Mouse (Mus musculus) neural tube, embryonic 11.5 days (tissue): ENCODE measurements at regions not wholly inside any gene's neighbourhood (a gene's known extent, or its start where the extent isn't known, plus 50 kb on each side); places are given as distances from the start of the nearest gene placed in this dataset.
A peak's percentile ranks its signal among the peaks of the same experiment; 100 is the strongest.

ENCODE experiments used
- ATAC-seq: fragments of 200-750 bp; cut with Nextera tagmentation; 2 replicates; pipeline ENCODE4 v1.8.0; 2017; ENCODE audit warnings: moderate number of reproducible peaks, mild to moderate bottlenecking, moderate TSS enrichment, moderate library complexity; ENCODE audit not compliant: insufficient read depth, low FRiP score, low TSS enrichment
- DNase-seq: peaks from one replicate; pipeline ENCODE4 v3.0.0-alpha.2; 2015; ENCODE audit warnings: low spot score
- H3K27ac ChIP-seq: fragments of 300-500 bp; sonication (generic); 2 replicates; pipeline ENCODE4 v1.5.1; 2014; ENCODE audit warnings: low read depth, mild to moderate bottlenecking, low read length
- H3K27me3 ChIP-seq: fragments of 300-500 bp; sonication (generic); 2 replicates; pipeline ENCODE4 v1.6.1; 2014; ENCODE audit warnings: mild to moderate bottlenecking, low read length, mixed read lengths; ENCODE audit not compliant: control insufficient read depth, insufficient read depth
- H3K36me3 ChIP-seq: fragments of 300-500 bp; sonication (generic); 2 replicates; pipeline ENCODE4 v1.6.1; 2014; ENCODE audit warnings: mild to moderate bottlenecking, low read length, moderate library complexity, mixed read lengths; ENCODE audit not compliant: control insufficient read depth, insufficient read depth
- H3K4me1 ChIP-seq: fragments of 300-500 bp; sonication (generic); 2 replicates; pipeline ENCODE4 v1.6.1; 2014; ENCODE audit warnings: low read length, mixed read lengths; ENCODE audit not compliant: control insufficient read depth, insufficient read depth
- H3K4me2 ChIP-seq: fragments of 300-500 bp; sonication (generic); 2 replicates; pipeline ENCODE4 v1.6.1; 2014; ENCODE audit warnings: low read depth, mild to moderate bottlenecking, moderate library complexity
- H3K4me3 ChIP-seq: fragments of 300-500 bp; sonication (generic); 2 replicates; pipeline ENCODE4 v1.5.1; 2014; ENCODE audit warnings: low read depth, low read length
- H3K9ac ChIP-seq: fragments of 300-500 bp; sonication (generic); 2 replicates; pipeline ENCODE4 v1.6.1; 2014; ENCODE audit warnings: mild to moderate bottlenecking, low read length
- H3K9me3 ChIP-seq: fragments of 300-500 bp; sonication (generic); 2 replicates; pipeline ENCODE4 v1.6.1; 2016; ENCODE audit warnings: low read length; ENCODE audit not compliant: control insufficient read depth
- WGBS: fragments of 180-500 bp; shearing (Covaris S2); extraction: QIAGEN DNeasy Blood & Tissue Kit; methylation state at CpG from one replicate; pipeline ENCODE4 v1.1.7; 2014; 5-methylcytosine and 5-hydroxymethylcytosine counted together
- microRNA-seq: library from miRNA; unstranded; fragments of <30 nt; microRNA quantifications from one replicate; pipeline ENCODE4, GENCODE M21; 2016

DNA sequence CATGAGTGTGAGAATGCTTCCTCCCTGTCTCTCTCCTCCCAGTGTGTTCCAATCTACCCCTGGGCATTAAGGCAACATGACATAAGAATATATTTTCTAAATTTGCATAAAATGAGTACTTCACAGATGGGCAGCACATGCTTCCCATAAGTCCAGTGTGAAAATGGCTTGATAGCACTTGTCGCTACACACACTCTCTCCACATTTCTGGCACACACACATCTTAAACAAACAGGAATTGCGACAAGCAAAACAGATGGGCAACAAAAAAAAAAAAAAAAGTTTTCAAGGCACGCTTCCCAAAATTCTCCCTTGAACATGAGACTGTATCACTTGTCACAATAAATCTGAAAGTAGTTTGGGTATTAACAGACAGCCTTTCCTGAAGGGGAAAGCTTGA lies 85.8 kb upstream of the Cypt12 start:
- H3K9ac ChIP-seq, result no peak overlapping the region
- H3K36me3 ChIP-seq, result no peaks in the 10 kb centered on the region
- DNase-seq (no peak), ATAC-seq (no peak)
- H3K9me3 ChIP-seq, result no peaks in the 10 kb centered on the region
- no peaks in the 10 kb centered on the region for H3K27me3 ChIP-seq
- no peak overlapping the region for H3K4me2 ChIP-seq
- H3K27ac ChIP-seq, result no peak overlapping the region
- H3K4me3 ChIP-seq, result no peak overlapping the region
- H3K4me1 ChIP-seq, result no peaks in the 10 kb centered on the region
- 87% methylated on average over 3 of the region's 3 CpGs for WGBS

DNA sequence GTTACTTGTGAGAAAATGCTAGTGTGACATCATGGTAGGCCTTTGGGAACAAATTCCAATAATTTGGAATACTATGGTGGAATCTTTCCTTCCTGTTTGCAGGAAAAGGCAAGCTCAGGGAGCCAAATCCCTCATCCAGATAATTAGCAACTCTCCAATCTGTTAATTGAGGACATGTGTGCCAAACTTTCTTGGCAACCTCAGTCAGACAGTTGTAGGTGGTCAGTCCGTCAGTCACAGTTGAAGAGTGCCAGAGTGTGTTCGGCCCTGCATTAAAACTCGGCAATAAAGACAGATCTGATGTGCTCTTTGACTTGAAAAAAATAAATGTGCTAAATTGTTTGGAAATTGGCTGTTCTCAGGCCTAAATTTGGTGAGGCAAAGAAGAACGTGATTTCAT lies 83.1 kb upstream of the Cypt12 start:
- no peak overlapping the region for H3K9ac ChIP-seq
- no peak overlapping the region for H3K27ac ChIP-seq
- no peaks in the 10 kb centered on the region for H3K36me3 ChIP-seq
- 89% methylated on average over 4 of the region's 4 CpGs for WGBS
- no peaks in the 10 kb centered on the region for H3K27me3 ChIP-seq
- ATAC-seq (no peak), DNase-seq (no peak)
- no peaks in the 10 kb centered on the region for H3K9me3 ChIP-seq
- H3K4me1 ChIP-seq, result no peaks in the 10 kb centered on the region
- H3K4me2 ChIP-seq, result no peak overlapping the region
- no peak overlapping the region for H3K4me3 ChIP-seq

DNA sequence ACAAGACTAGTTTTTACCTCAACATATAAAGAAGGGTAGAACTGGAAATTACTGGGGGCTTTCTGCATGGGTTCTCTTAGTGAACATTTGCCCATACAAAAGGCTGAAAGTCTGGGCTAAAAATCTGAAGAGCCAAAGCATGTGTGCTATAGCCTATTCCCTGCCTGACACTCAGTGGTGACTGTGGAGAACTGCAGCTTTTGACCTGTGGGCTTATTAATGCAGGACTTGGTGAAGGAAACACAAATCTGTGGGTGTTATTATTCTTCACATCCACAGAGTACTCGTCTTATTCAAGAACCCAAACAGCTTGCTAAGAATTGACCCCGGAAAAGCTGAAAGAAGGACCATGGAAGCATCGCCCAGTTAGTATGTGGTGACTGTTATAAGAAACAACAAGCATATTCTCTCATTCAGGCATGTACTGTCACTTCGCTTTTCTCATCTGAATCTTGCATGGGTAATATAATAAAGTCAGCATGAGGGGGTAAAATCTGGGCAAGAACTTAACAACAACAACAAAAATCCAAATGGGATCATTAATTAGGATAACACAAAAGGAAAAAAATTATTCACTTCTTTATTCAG lies 77.2 kb upstream of the Cypt12 start:
- Histone ChIP-seq H3K4me2 (no peak overlapping the region), H3K27me3 (no peaks in the 10 kb centered on the region), H3K9me3 (no peaks in the 10 kb centered on the region), H3K4me1 (no peaks in the 10 kb centered on the region), H3K36me3 (no peaks in the 10 kb centered on the region), H3K27ac (no peak overlapping the region), H3K9ac (no peak overlapping the region), H3K4me3 (no peak overlapping the region)
- ATAC-seq, result peak; percentile 86; the same call in 1 of the 2 replicates
- 56% methylated on average over 4 of the region's 4 CpGs for WGBS
- DNase-seq, result peak; percentile 35

DNA sequence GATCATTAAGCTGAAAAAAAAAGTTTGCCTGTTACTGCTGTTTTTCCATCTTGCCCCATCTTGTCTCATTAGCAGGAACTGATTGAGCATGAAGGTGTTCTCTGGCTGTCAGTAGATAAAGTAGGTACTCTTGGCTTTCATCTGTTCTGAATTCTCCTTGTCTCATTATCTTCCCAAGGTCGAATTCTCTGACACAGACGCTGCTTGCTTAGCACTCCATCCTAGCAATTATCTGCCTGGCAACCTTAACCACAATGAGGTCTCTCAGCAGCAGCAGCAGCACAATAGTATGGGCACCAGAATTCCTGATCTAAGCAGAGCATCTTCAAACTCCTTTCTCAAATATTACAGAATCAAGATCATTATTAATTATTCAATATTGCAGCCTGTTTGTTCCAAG lies 52.3 kb upstream of the Cypt12 start:
- ATAC-seq, result no peak

DNA sequence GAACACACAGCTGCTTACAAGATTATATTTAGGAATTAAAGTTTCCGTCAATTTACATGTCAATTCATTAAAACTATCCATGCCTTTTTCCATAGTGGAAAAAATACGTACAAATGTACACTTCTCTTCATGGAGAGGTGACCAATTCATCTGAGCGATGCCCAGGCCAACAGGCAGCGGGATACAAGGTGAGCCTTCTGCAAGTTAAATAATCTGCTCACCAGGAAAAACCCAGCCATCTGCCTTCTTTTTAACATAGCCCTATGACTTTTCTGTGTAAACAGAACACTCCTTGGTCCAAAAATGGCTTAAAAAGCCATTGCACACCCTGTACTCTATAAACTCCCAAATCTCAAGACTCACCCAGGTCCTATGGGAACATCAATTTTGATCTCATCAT lies 51.5 kb upstream of the Cypt12 start:
- Histone ChIP-seq H3K9me3 (no peaks in the 10 kb centered on the region), H3K36me3 (no peaks in the 10 kb centered on the region), H3K4me3 (no peak overlapping the region), H3K27ac (no peak overlapping the region), H3K4me1 (no peaks in the 10 kb centered on the region), H3K9ac (no peak overlapping the region), H3K4me2 (no peak overlapping the region), H3K27me3 (no peaks in the 10 kb centered on the region)
- WGBS, result 89% methylated on average over 4 of the region's 4 CpGs
- no peak for ATAC-seq
- no peak for DNase-seq

More for the DNA sequence above, 52.3 kb upstream of the Cypt12 start:
- no peak overlapping the region for H3K4me3 ChIP-seq
- no peak overlapping the region for H3K27ac ChIP-seq
- no peaks in the 10 kb centered on the region for H3K4me1 ChIP-seq
- no peak for DNase-seq
- H3K4me2 ChIP-seq, result no peak overlapping the region
- no peaks in the 10 kb centered on the region for H3K9me3 ChIP-seq
- no peaks in the 10 kb centered on the region for H3K27me3 ChIP-seq
- 73% methylated on average over 2 of the region's 2 CpGs for WGBS
- no peaks in the 10 kb centered on the region for H3K36me3 ChIP-seq
- H3K9ac ChIP-seq, result no peak overlapping the region

Small RNA genes in the stretch of these regions (microRNA-seq; reads per million reads assigned to microRNA genes)
- 9.6 reads per million, percentile 21 among the genes with 10 or more reads in this experiment for gene Mir124a-2
